Mouse (Mus musculus): ENCODE measurements around the gene Arl4a.

DNA sequence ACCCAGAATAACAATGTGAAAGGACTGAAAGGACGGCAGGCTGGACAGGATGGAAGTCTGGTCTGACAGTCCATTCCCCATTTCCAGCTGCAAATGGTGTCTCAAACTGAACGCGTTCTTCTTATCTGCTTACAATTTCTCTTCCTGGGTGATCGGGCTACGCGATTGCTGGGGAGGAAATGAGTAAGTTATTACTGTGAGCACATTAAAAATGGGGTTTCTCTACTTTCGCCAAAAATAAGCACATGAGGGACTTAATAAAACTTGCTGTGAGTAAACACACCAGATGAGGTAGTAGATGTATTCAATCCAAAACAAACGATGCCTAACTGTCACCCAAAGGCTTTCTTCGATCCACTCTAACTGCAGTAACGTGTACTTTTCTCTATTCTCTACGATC lies 1.2 kb downstream of the Arl4a start:
- TF ChIP-seq TCF12 (IDR thresholded peaks at IDR 0.05; ENCODE audit: low read depth, low read length) (no peak), ZKSCAN1 (IDR thresholded peaks at IDR 0.05; ENCODE audit: borderline replicate concordance, low read depth, low read length) (no peak), CTCF (conservative IDR thresholded peaks at IDR 0.05 in 1 of 2, IDR thresholded peaks at IDR 0.05 in 1 of 2; ENCODE audit: low read depth in 2 of 2, low read length in 2 of 2) (no peak), POLR2A (IDR thresholded peaks at IDR 0.05; ENCODE audit: low read depth, low read length) (no peak)

All from CH12.LX (cell line).